Mouse (Mus musculus): ENCODE measurements at regions not wholly inside any gene's neighbourhood (a gene's known extent, or its start where the extent isn't known, plus 50 kb on each side); places are given as distances from the start of the nearest gene placed in this dataset.

GRCm38 (mm10) chr11:111175566-111175965, 109.6 kb downstream of the Kcnj2 start:
- no peak for TF ChIP-seq CTCF (IDR thresholded peaks at IDR 0.05; ENCODE audit: low read depth)
- no peak for TF ChIP-seq EP300 (IDR thresholded peaks at IDR 0.05; ENCODE audit: low read depth)
